Mouse (Mus musculus) lung, embryonic 14.5 days (tissue): ENCODE data around the gene F2rl3. TPM values are rescaled to one million over a fixed set of nuclear protein-coding genes. Genes with fewer than 3 reads are reported as not detected.

ENCODE experiments used
- ATAC-seq: fragments of 200-750 bp; cut with Nextera tagmentation; 2 replicates; pipeline ENCODE4 v1.8.0; 2017; ENCODE audit warnings: mild to moderate bottlenecking, moderate TSS enrichment, moderate library complexity; ENCODE audit not compliant: insufficient read depth
- DNase-seq: peaks from one replicate; pipeline ENCODE4 v3.0.0-alpha.2; 2015
- H3K27ac ChIP-seq: fragments of 300-500 bp; sonication (generic); 2 replicates; pipeline ENCODE4 v1.5.1; 2014; ENCODE audit warnings: low read depth, mild to moderate bottlenecking, moderate library complexity
- H3K27me3 ChIP-seq: fragments of 300-500 bp; sonication (generic); 2 replicates; pipeline ENCODE4 v1.6.1; 2014; ENCODE audit warnings: low read length, control low read depth; ENCODE audit not compliant: insufficient read depth
- H3K36me3 ChIP-seq: fragments of 300-500 bp; sonication (generic); 2 replicates; pipeline ENCODE4 v1.6.1; 2014; ENCODE audit warnings: control low read depth; ENCODE audit not compliant: insufficient read depth
- H3K4me1 ChIP-seq: fragments of 300-500 bp; sonication (generic); 2 replicates; pipeline ENCODE4 v1.6.1; 2014; ENCODE audit warnings: antibody characterized with exemption, control low read depth; ENCODE audit not compliant: insufficient read depth
- H3K4me2 ChIP-seq: fragments of 300-500 bp; sonication (generic); 2 replicates; pipeline ENCODE4 v1.6.1; 2014; ENCODE audit warnings: mild to moderate bottlenecking
- H3K4me3 ChIP-seq: fragments of 300-500 bp; sonication (generic); 2 replicates; pipeline ENCODE4 v1.5.1; 2014; ENCODE audit warnings: low read depth, low read length
- H3K9ac ChIP-seq: fragments of 300-500 bp; sonication (generic); 2 replicates; pipeline ENCODE4 v1.6.1; 2014
- H3K9me3 ChIP-seq: fragments of 300-500 bp; sonication (generic); 2 replicates; pipeline ENCODE4 v1.6.1; 2016; ENCODE audit warnings: low read depth, low read length, control low read depth
- CTCF ChIP-seq: IDR thresholded peaks from 2 replicates; pipeline ENCODE4 v1.5.1; 2016; ENCODE audit warnings: antibody characterized with exemption, low read depth
- WGBS: fragments of 180-500 bp; shearing (Covaris S2); extraction: QIAGEN DNeasy Blood & Tissue Kit; methylation state at CpG from one replicate; pipeline ENCODE4 v1.1.7; 2014; 5-methylcytosine and 5-hydroxymethylcytosine counted together
- polyA plus RNA-seq: library from polyadenylated mRNA; unstranded; fragments of >200 nt; fragmentation: Nextera tagmentation; extraction: Ambion mirVana; gene quantifications from 2 replicates; pipeline ENCODE4 v1.2.1, GENCODE M21; 2014

Gene F2rl3
- polyA plus RNA-seq, 1 experiment from 2014 or later: 3.4 TPM

DNA sequence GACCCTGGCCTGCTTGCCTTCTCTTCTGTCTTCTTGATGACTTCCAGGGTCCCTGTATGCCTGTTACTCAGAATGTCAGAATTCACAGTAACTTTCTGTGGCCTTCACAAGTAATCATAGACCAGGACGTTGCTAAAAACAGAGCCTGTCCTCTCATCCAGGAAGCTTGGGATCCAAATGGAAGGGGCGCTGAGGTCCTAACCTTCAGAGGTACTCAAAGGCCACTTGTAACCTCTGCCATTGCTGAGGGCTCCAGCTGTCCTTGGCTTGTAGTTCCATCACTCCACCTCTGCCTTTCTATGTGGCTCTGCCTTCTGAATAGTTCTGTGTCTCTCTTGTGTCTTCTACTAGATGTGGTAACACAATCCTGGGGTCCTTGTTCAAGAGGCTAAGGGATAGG, 7.9 kb upstream of the F2rl3 start:
- ATAC-seq (no peak), DNase-seq (no peak)
- no peaks in the 10 kb centered on the region for H3K4me1 ChIP-seq
- TF ChIP-seq CTCF: no peak
- H3K27ac ChIP-seq: no peak overlapping the region
- 88% methylated on average over 2 of the region's 2 CpGs for WGBS
- H3K36me3 ChIP-seq: peaks cover 94% of the 10 kb centered on the region
- no peaks in the 10 kb centered on the region for H3K9me3 ChIP-seq
- no peak overlapping the region for H3K4me2 ChIP-seq
- no peak overlapping the region for H3K9ac ChIP-seq
- H3K27me3 ChIP-seq: no peaks in the 10 kb centered on the region
- no peak overlapping the region for H3K4me3 ChIP-seq

DNA sequence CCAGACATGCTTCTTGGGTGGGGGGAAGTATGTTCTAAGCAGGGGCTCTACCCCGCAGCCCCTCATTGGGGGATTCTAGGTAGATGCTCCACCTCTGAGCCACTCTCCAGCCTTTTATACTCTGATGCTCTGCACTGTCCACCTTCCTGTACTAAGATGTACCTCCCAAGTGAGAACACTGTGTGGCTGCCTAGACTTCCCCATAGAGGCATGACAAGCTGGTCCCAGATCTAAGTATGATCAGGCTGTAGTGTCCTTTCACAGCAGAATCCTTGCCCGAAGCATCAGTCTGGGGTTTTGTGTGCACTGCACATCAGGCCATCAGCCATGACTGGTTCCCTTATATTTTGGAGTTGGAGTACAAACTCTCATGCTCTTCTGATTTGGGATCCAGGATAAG, 5.6 kb upstream of the F2rl3 start:
- TF ChIP-seq CTCF: no peak
- Histone ChIP-seq H3K27me3 (no peaks in the 10 kb centered on the region), H3K36me3 (peaks cover 76% of the 10 kb centered on the region), H3K4me2 (no peak overlapping the region), H3K4me1 (no peaks in the 10 kb centered on the region), H3K9me3 (no peaks in the 10 kb centered on the region), H3K4me3 (no peak overlapping the region), H3K9ac (no peak overlapping the region), H3K27ac (no peak overlapping the region)
- no peak for DNase-seq
- no peak for ATAC-seq
- 93% methylated on average over 2 of the region's 2 CpGs for WGBS

DNA sequence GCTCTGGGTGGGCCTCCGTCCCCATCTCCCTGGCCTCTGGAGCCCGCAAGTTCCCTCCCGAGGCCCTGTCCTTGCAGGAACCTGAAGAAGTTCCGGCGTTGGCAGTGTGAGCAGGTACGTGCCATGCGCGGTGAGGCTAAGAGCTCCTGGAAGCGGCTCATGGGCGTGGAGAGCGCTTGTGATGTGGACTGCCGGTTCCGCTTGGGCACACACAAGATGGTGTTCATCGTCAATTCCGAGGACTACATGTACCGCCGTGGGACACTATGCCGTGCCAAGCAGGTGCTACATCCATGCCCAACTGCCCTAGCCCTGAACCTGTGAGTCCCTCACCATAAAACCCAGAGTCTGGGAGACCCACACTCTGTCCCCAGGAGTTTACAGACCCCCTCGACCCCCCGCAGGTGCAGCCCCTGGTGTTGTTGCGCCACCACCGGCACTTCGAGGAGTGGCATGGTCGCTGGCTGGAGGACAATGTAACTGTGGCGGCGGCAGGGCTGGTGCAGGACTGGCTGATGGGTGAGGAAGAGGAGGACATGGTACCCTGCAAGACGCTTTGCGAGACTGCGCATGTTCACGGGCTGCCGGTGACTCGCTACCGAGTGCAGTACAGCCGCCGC, 4.8 kb upstream of the F2rl3 start:
- Histone ChIP-seq H3K9ac (no peak overlapping the region), H3K27ac (no peak overlapping the region), H3K9me3 (no peaks in the 10 kb centered on the region), H3K27me3 (no peaks in the 10 kb centered on the region), H3K4me1 (no peaks in the 10 kb centered on the region), H3K4me3 (no peak overlapping the region), H3K36me3 (peaks cover 68% of the 10 kb centered on the region), H3K4me2 (no peak overlapping the region)
- DNase-seq (no peak), ATAC-seq (no peak)
- no peak for TF ChIP-seq CTCF
- WGBS: 97% methylated on average over 35 of the region's 35 CpGs

DNA sequence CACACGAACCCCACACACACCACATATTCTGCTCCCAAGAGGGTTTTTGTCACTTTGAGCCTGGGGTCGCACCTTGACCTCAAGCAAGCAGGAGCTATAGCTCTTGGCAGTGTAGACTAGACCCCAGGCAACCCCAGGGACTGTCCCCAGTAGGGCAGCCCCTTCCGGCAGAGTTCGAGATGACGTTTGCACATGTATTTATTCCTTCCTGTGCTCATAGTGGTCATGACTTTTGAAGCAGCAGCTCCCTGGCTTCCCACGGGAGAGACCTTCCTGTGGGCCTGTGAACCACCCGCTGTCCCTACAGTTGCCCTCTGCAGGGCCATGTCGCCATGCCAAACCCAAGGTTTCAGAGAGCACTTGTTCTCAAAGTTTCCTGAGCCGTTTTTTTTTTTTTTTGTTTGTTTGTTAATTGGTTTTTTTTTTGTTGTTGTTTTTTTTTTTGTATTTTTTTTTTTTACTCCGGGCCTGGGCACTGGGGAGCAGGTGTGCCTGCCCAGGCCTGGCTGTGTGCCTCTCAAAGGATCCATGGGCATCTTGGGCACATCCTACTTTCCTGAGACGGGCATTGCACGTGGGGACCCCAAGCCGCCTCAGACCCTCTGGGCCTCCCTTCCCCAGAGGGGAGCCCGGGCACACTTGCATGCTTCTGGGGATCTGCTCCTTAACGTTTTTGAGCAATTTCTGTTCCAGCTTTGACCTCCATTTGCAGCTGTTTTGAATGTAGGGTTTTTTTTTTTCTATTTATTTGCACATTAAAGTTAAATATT, 4.1 kb upstream of the F2rl3 start:
- 90% methylated on average over 15 of the region's 15 CpGs for WGBS
- no peak for DNase-seq
- no peak for ATAC-seq
- H3K4me2 ChIP-seq: no peak overlapping the region
- no peaks in the 10 kb centered on the region for H3K4me1 ChIP-seq
- H3K36me3 ChIP-seq: peaks cover 61% of the 10 kb centered on the region
- no peaks in the 10 kb centered on the region for H3K27me3 ChIP-seq
- no peak for TF ChIP-seq CTCF
- H3K9me3 ChIP-seq: no peaks in the 10 kb centered on the region
- H3K9ac ChIP-seq: no peak overlapping the region
- H3K27ac ChIP-seq: no peak overlapping the region
- no peak overlapping the region for H3K4me3 ChIP-seq

DNA sequence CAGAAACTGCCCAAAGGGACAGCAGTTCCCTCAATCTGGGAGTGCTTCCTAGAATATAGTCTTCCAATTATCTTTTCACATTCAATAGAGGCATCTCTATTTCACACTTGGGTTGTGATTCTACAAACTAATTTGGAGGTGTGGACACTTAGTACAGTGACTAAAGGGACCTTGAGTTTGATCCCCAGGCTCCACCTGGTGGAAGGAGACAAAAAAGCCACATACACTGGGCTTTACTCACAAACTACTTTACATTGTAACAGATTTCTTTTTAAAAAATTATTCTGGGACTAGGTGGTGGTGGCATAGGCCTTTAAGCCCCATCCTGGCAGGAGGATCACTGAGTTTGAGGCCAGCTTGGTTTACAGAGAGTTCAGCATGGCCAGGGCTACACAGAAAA, 3.4 kb upstream of the F2rl3 start:
- Histone ChIP-seq H3K27ac (no peak overlapping the region), H3K27me3 (no peaks in the 10 kb centered on the region), H3K9me3 (no peaks in the 10 kb centered on the region), H3K4me1 (no peaks in the 10 kb centered on the region), H3K9ac (no peak overlapping the region), H3K36me3 (peaks cover 54% of the 10 kb centered on the region), H3K4me2 (no peak overlapping the region), H3K4me3 (no peak overlapping the region)
- TF ChIP-seq CTCF: no peak
- peak; percentile 17 for DNase-seq
- no peak for ATAC-seq

DNA sequence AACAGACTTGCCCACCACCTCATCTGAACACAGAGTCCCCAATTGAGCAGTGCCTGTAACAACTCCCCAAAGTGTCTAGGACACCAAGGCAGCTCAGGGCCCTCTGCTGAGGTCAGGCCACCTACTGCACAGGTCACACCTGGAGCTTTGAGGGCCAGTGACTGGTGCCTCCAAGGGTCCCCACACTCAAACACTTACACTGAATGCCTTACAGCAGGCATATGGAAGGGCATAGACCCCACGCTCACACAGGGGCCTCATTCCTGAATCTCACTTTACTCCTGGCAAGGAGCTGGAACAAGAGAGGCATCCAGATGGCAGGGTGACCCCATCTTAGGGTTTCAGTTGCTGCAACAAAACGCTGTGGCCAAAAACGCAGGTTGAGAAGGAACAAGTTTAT, 1.5 kb upstream of the F2rl3 start:
- TF ChIP-seq CTCF: no peak
- DNase-seq: no peak
- Histone ChIP-seq H3K36me3 (peaks cover 39% of the 10 kb centered on the region), H3K27ac (no peak overlapping the region), H3K4me1 (no peaks in the 10 kb centered on the region), H3K4me2 (no peak overlapping the region), H3K9me3 (no peaks in the 10 kb centered on the region), H3K27me3 (no peaks in the 10 kb centered on the region), H3K9ac (no peak overlapping the region), H3K4me3 (no peak overlapping the region)
- 73% methylated on average over 3 of the region's 3 CpGs for WGBS
- ATAC-seq: no peak

DNA sequence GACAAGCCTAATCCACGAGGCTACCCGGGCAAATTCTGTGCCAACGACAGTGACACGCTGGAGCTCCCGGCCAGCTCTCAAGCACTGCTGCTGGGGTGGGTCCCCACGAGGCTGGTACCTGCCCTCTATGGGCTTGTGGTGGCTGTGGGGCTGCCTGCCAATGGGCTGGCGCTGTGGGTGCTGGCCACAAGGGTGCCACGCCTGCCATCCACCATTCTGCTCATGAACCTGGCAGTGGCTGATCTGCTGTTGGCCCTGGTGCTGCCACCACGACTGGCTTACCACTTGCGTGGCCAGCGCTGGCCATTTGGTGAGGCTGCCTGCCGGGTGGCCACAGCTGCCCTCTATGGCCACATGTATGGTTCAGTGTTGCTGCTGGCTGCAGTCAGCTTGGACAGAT, 626 bp downstream of the F2rl3 start:
- H3K9me3 ChIP-seq: no peaks in the 10 kb centered on the region
- H3K4me1 ChIP-seq: no peaks in the 10 kb centered on the region
- 84% methylated on average over 12 of the region's 12 CpGs for WGBS
- ATAC-seq (no peak), DNase-seq (no peak)
- TF ChIP-seq CTCF: no peak
- no peaks in the 10 kb centered on the region for H3K27me3 ChIP-seq
- peak overlapping the region; percentile 23; the same call in 1 of the 2 replicates for H3K4me2 ChIP-seq
- H3K27ac ChIP-seq: 0 out of 2 replicates have a peak overlapping the region, but pooled peaks have one; percentile 8
- H3K9ac ChIP-seq: no peak overlapping the region
- H3K4me3 ChIP-seq: no peak overlapping the region
- H3K36me3 ChIP-seq: peaks cover 19% of the 10 kb centered on the region
